Mouse (Mus musculus): ENCODE results near the gene Tpra1.

Tpra1 gene

GRCm38 (mm10) chr6:88901947-88902820 is at the start of gene Tpra1:
Gene Tpra1, plus strand, starts transcription at chr6:88902251.
- peak; percentile 83 to 88 for DNase-seq (ENCODE audit: low spot score in 2 of 2)

- DNase-seq (ENCODE audit: low spot score in 2 of 2), result no peak
Measured at GRCm38 (mm10) chr6:88854509-88854908, 47.5 kb upstream of the Tpra1 start.

GRCm38 (mm10) chr6:88855636-88856035 is 46.4 kb upstream of the Tpra1 start:
- no peak for DNase-seq (ENCODE audit: low spot score in 2 of 2)

GRCm38 (mm10) chr6:88857249-88857648 is 44.8 kb upstream of the Tpra1 start:
- DNase-seq (ENCODE audit: low spot score in 2 of 2), result no peak

GRCm38 (mm10) chr6:88857830-88858229 is 44.2 kb upstream of the Tpra1 start:
- no peak for DNase-seq (ENCODE audit: low spot score in 2 of 2)

GRCm38 (mm10) chr6:88858341-88858740 is 43.7 kb upstream of the Tpra1 start:
- no peak for DNase-seq (ENCODE audit: low spot score in 2 of 2)

- DNase-seq (ENCODE audit: low spot score in 2 of 2), result no peak
Measured at GRCm38 (mm10) chr6:88860914-88861313, 41.1 kb upstream of the Tpra1 start.

GRCm38 (mm10) chr6:88865704-88866103 is 36.3 kb upstream of the Tpra1 start:
- DNase-seq (ENCODE audit: low spot score in 2 of 2), result no peak

GRCm38 (mm10) chr6:88869459-88869858 is 32.6 kb upstream of the Tpra1 start:
- no peak for DNase-seq (ENCODE audit: low spot score in 2 of 2)

GRCm38 (mm10) chr6:88870594-88870993 is 31.5 kb upstream of the Tpra1 start:
- DNase-seq (ENCODE audit: low spot score in 2 of 2), result no peak

- no peak for DNase-seq (ENCODE audit: low spot score in 2 of 2)
Measured at GRCm38 (mm10) chr6:88871546-88871945, 30.5 kb upstream of the Tpra1 start.

- no peak for DNase-seq (ENCODE audit: low spot score in 2 of 2)
Measured at GRCm38 (mm10) chr6:88872811-88873210, 29.2 kb upstream of the Tpra1 start.

GRCm38 (mm10) chr6:88873965-88874867 is 27.8 kb upstream of the Tpra1 start:
- DNase-seq (ENCODE audit: low spot score in 2 of 2), result no peak

GRCm38 (mm10) chr6:88874868-88875508 is 27.1 kb upstream of the Tpra1 start, which contains the start of gene Podxl2:
Gene Podxl2, minus strand, starts transcription at chr6:88875044.
- DNase-seq (ENCODE audit: low spot score in 2 of 2), result peak; percentile 62 to 65

- DNase-seq (ENCODE audit: low spot score in 2 of 2), result no peak
Measured at GRCm38 (mm10) chr6:88879471-88879870, 22.6 kb upstream of the Tpra1 start.

- DNase-seq (ENCODE audit: low spot score in 2 of 2), result no peak
Measured at GRCm38 (mm10) chr6:88881334-88881733, 20.7 kb upstream of the Tpra1 start.

- DNase-seq (ENCODE audit: low spot score in 2 of 2), result no peak
Measured at GRCm38 (mm10) chr6:88884195-88884594, 17.9 kb upstream of the Tpra1 start.

GRCm38 (mm10) chr6:88884690-88885089 is 17.4 kb upstream of the Tpra1 start:
- no peak for DNase-seq (ENCODE audit: low spot score in 2 of 2)

- DNase-seq (ENCODE audit: low spot score in 2 of 2), result no peak
Measured at GRCm38 (mm10) chr6:88885644-88886416, 16.2 kb upstream of the Tpra1 start.

GRCm38 (mm10) chr6:88886417-88886967 is 15.6 kb upstream of the Tpra1 start:
- DNase-seq (ENCODE audit: low spot score in 2 of 2), result no peak
